Mouse (Mus musculus) myocyte (in vitro differentiated cells): ENCODE measurements at regions not wholly inside any gene's neighbourhood (a gene's known extent, or its start where the extent isn't known, plus 50 kb on each side); places are given as distances from the start of the nearest gene placed in this dataset.

Source experiments
- H3K27me3 ChIP-seq: one replicate; pipeline ENCODE4 v1.6.1; 2011; ENCODE audit not compliant: control insufficient read depth, insufficient read depth, insufficient read length
- H3K36me3 ChIP-seq: one replicate; pipeline ENCODE4 v1.6.1; 2011; ENCODE audit not compliant: control insufficient read depth, insufficient read depth
- H3K4me2 ChIP-seq: one replicate; pipeline ENCODE4 v1.6.1; 2011; ENCODE audit warnings: low read depth, control low read depth
- H3K4me3 ChIP-seq: one replicate; pipeline ENCODE4 v1.5.1; 2011; ENCODE audit warnings: mild to moderate bottlenecking, control low read depth, moderate library complexity
- H3K79me2 ChIP-seq: one replicate; pipeline ENCODE4 v1.6.1; 2011; ENCODE audit not compliant: control insufficient read depth, insufficient read depth
- H3ac ChIP-seq: one replicate; pipeline ENCODE4 v1.6.1; 2011; ENCODE audit not compliant: control insufficient read depth, insufficient read length
- CEBPB ChIP-seq: IDR thresholded peaks from 2 replicates; pipeline ENCODE4 v1.6.1; 2011; ENCODE audit warnings: mild to moderate bottlenecking, moderate library complexity; ENCODE audit not compliant: poor library complexity, insufficient read depth, severe bottlenecking
- E2F4 ChIP-seq: IDR thresholded peaks from one replicate; pipeline ENCODE4 v1.6.1; 2011; ENCODE audit warnings: mild to moderate bottlenecking, control low read depth, moderate library complexity; ENCODE audit not compliant: insufficient read depth
- MAX ChIP-seq: IDR thresholded peaks from one replicate; pipeline ENCODE4 v1.6.1; 2011; ENCODE audit warnings: low read depth, mild to moderate bottlenecking, control low read depth
- MYOD1 ChIP-seq, 3 experiments: IDR thresholded peaks; one replicate each; pipeline ENCODE4 v1.6.1; 2011; ENCODE audit warnings: control low read depth in 2 of 3, low read depth in 2 of 3, mild to moderate bottlenecking in 2 of 3, moderate library complexity in 1 of 3; ENCODE audit not compliant: insufficient read length in 2 of 3, control insufficient read depth in 1 of 3
- MYOG ChIP-seq, 3 experiments: IDR thresholded peaks; one replicate each; pipeline ENCODE4 v1.6.1; 2011; ENCODE audit warnings: control low read depth in 2 of 3, low read depth in 2 of 3, mild to moderate bottlenecking in 2 of 3; ENCODE audit not compliant: insufficient read length in 2 of 3, control insufficient read depth in 1 of 3, insufficient read depth in 1 of 3
- POLR2A ChIP-seq: IDR thresholded peaks from one replicate; pipeline ENCODE4 v1.6.1; 2011; ENCODE audit warnings: low read depth, mild to moderate bottlenecking, control low read depth, moderate library complexity; ENCODE audit not compliant: insufficient read length
- POLR2AphosphoS2 ChIP-seq: IDR thresholded peaks from one replicate; pipeline ENCODE4 v1.6.1; 2011; ENCODE audit warnings: low read depth, control low read depth; ENCODE audit not compliant: insufficient read length
- REST ChIP-seq: IDR thresholded peaks from one replicate; pipeline ENCODE4 v1.6.1; 2011; ENCODE audit warnings: mild to moderate bottlenecking, control low read depth, moderate library complexity; ENCODE audit not compliant: insufficient read depth, insufficient read length
- SRF ChIP-seq: IDR thresholded peaks from one replicate; pipeline ENCODE4 v1.6.1; 2011; ENCODE audit warnings: low read depth; ENCODE audit not compliant: control insufficient read depth, insufficient read length
- TCF12 ChIP-seq: IDR thresholded peaks from one replicate; pipeline ENCODE4 v1.6.1; 2011; ENCODE audit warnings: mild to moderate bottlenecking, control low read depth; ENCODE audit not compliant: poor library complexity, insufficient read depth, severe bottlenecking
- TCF3 ChIP-seq: IDR thresholded peaks from one replicate; pipeline ENCODE4 v1.6.1; 2011; ENCODE audit warnings: low read depth, control low read depth; ENCODE audit not compliant: insufficient read length
- USF1 ChIP-seq: IDR thresholded peaks from one replicate; pipeline ENCODE4 v1.6.1; 2011; ENCODE audit warnings: low read depth, mild to moderate bottlenecking, control low read depth, moderate library complexity

- Histone ChIP-seq H3K79me2 (no peaks in the 10 kb centered on the region), H3K36me3 (no peaks in the 10 kb centered on the region), H3ac (no peak overlapping the region), H3K4me2 (no peak overlapping the region), H3K4me3 (no peak overlapping the region), H3K27me3 (no peaks in the 10 kb centered on the region)
- no peak for TF ChIP-seq REST
- no peak for TF ChIP-seq USF1
- TF ChIP-seq CEBPB: no peak
- no peak for TF ChIP-seq MYOG (IDR thresholded peaks at IDR 0.05; ENCODE audit: control insufficient read depth in 1 of 3, insufficient read depth in 1 of 3, insufficient read length in 2 of 3, low read depth in 2 of 3)
- no peak for TF ChIP-seq MAX
- TF ChIP-seq SRF: no peak
- TF ChIP-seq POLR2A: no peak
- no peak for TF ChIP-seq POLR2AphosphoS2
- TF ChIP-seq TCF12: no peak
- TF ChIP-seq TCF3: no peak
- no peak for TF ChIP-seq MYOD1 (IDR thresholded peaks at IDR 0.05; ENCODE audit: control insufficient read depth in 1 of 3, insufficient read length in 2 of 3, low read depth in 2 of 3)
- no peak for TF ChIP-seq E2F4
Observed at GRCm38 (mm10) chr8:7447026-7447425, 1214.0 kb downstream of the Efnb2 start.

- TF ChIP-seq MAX: no peak
- TF ChIP-seq POLR2AphosphoS2: no peak
- TF ChIP-seq TCF12: no peak
- TF ChIP-seq MYOD1 (IDR thresholded peaks at IDR 0.05; ENCODE audit: control insufficient read depth in 1 of 3, insufficient read length in 2 of 3, low read depth in 2 of 3): no peak
- no peak for TF ChIP-seq E2F4
- TF ChIP-seq SRF: no peak
- TF ChIP-seq CEBPB: no peak
- no peak for TF ChIP-seq MYOG (IDR thresholded peaks at IDR 0.05; ENCODE audit: control insufficient read depth in 1 of 3, insufficient read depth in 1 of 3, insufficient read length in 2 of 3, low read depth in 2 of 3)
- TF ChIP-seq USF1: no peak
- TF ChIP-seq TCF3: no peak
- TF ChIP-seq POLR2A: no peak
- TF ChIP-seq REST: no peak
- no peak overlapping the region for H3K4me3 ChIP-seq
- H3K36me3 ChIP-seq: no peaks in the 10 kb centered on the region
- no peaks in the 10 kb centered on the region for H3K27me3 ChIP-seq
- no peak overlapping the region for H3ac ChIP-seq
- no peak overlapping the region for H3K4me2 ChIP-seq
- no peaks in the 10 kb centered on the region for H3K79me2 ChIP-seq
Observed at GRCm38 (mm10) chr8:7440829-7441228, 1220.2 kb downstream of the Efnb2 start.

DNA sequence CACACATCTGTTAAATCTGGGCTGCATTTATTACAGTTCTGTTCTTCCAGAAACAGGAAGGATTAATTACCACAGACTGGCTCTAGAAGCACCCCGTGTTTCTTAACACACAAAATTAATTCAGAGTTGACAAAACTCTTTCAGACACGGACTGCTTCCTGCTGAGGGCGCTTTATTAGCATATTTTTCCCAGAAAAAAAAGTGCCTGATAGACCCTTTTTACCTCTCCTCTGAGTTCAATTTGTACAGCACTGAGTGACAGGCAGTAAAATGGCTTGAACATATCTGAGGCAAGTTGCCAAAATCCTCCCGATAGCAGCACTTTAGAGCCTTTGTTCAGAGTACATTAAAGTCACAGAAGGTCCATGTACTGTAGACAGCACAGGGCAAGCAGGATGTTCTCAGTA lies 1220.8 kb downstream of the Efnb2 start:
- H3K27me3 ChIP-seq: no peaks in the 10 kb centered on the region
- H3K4me2 ChIP-seq: peak overlapping the region; percentile 56
- H3K4me3 ChIP-seq: no peak overlapping the region
- TF ChIP-seq MAX: no peak
- no peak for TF ChIP-seq POLR2A
- no peak for TF ChIP-seq POLR2AphosphoS2
- TF ChIP-seq REST: no peak
- no peak for TF ChIP-seq MYOD1 (IDR thresholded peaks at IDR 0.05; ENCODE audit: control insufficient read depth in 1 of 3, insufficient read length in 2 of 3, low read depth in 2 of 3)
- no peak for TF ChIP-seq TCF3
- TF ChIP-seq SRF: no peak
- TF ChIP-seq CEBPB: no peak
- TF ChIP-seq TCF12: no peak
- TF ChIP-seq MYOG (IDR thresholded peaks at IDR 0.05; ENCODE audit: control insufficient read depth in 1 of 3, insufficient read depth in 1 of 3, insufficient read length in 2 of 3, low read depth in 2 of 3): no peak
- TF ChIP-seq E2F4: no peak
- no peaks in the 10 kb centered on the region for H3K79me2 ChIP-seq
- no peak overlapping the region for H3ac ChIP-seq
- H3K36me3 ChIP-seq: no peaks in the 10 kb centered on the region

GRCm38 (mm10) chr8:7439869-7440268 lies 1221.2 kb downstream of the Efnb2 start:
- no peak overlapping the region for H3ac ChIP-seq
- no peak overlapping the region for H3K4me3 ChIP-seq
- peak overlapping the region; percentile 56 for H3K4me2 ChIP-seq
- H3K27me3 ChIP-seq: no peaks in the 10 kb centered on the region
- no peaks in the 10 kb centered on the region for H3K36me3 ChIP-seq
- TF ChIP-seq TCF12: no peak
- TF ChIP-seq MYOG (IDR thresholded peaks at IDR 0.05; ENCODE audit: control insufficient read depth in 1 of 3, insufficient read depth in 1 of 3, insufficient read length in 2 of 3, low read depth in 2 of 3): no peak
- TF ChIP-seq CEBPB: no peak
- no peak for TF ChIP-seq SRF
- no peak for TF ChIP-seq TCF3
- no peak for TF ChIP-seq POLR2AphosphoS2
- TF ChIP-seq E2F4: no peak
- TF ChIP-seq POLR2A: no peak
- no peaks in the 10 kb centered on the region for H3K79me2 ChIP-seq

- Histone ChIP-seq H3K4me3 (no peak overlapping the region), H3ac (no peak overlapping the region), H3K79me2 (no peaks in the 10 kb centered on the region), H3K27me3 (no peaks in the 10 kb centered on the region), H3K36me3 (no peaks in the 10 kb centered on the region), H3K4me2 (no peak overlapping the region)
- no peak for TF ChIP-seq MYOD1 (IDR thresholded peaks at IDR 0.05; ENCODE audit: control insufficient read depth in 1 of 3, insufficient read length in 2 of 3, low read depth in 2 of 3)
- no peak for TF ChIP-seq TCF12
- no peak for TF ChIP-seq REST
- no peak for TF ChIP-seq POLR2A
- no peak for TF ChIP-seq MAX
- TF ChIP-seq USF1: no peak
- TF ChIP-seq SRF: no peak
- TF ChIP-seq CEBPB: no peak
- no peak for TF ChIP-seq E2F4
- no peak for TF ChIP-seq TCF3
- TF ChIP-seq POLR2AphosphoS2: no peak
- TF ChIP-seq MYOG (IDR thresholded peaks at IDR 0.05; ENCODE audit: control insufficient read depth in 1 of 3, insufficient read depth in 1 of 3, insufficient read length in 2 of 3, low read depth in 2 of 3): no peak
Observed at GRCm38 (mm10) chr8:7430482-7430881, 1230.6 kb downstream of the Efnb2 start.
